Mouse (Mus musculus): ENCODE data around the gene Rap1gap. TPM values are rescaled to one million over a fixed set of nuclear protein-coding genes. Genes with fewer than 3 reads are reported as not detected.

The Rap1gap gene
- total RNA-seq, 2 experiments from 2014 or later: 4.1 to 4.8 TPM

Other genes starting within 250 kb of the Rap1gap start
- not detected for gene Cela3b, start 234.2 kb upstream of the Rap1gap start, total RNA-seq (2021)
- gene 1700013G24Rik, start 211.4 kb upstream of the Rap1gap start, total RNA-seq (2021): not detected
- 100 to 1,000 TPM; 193 to 224 TPM for gene Hspg2, start 196.0 kb upstream of the Rap1gap start, total RNA-seq (2021)
- gene Ldlrad2, start 90.2 kb upstream of the Rap1gap start, total RNA-seq (2021): not detected
- 10 to 100 TPM; 20.1 to 24.4 TPM for gene Usp48, start 71.0 kb upstream of the Rap1gap start, total RNA-seq (2021)
- gene Alpl, start 131.7 kb downstream of the Rap1gap start, total RNA-seq (2021): 1 to 10 TPM; 4.3 to 7.0 TPM
- 10 to 100 TPM; 50.0 to 57.7 TPM for gene Ece1, start 197.5 kb downstream of the Rap1gap start, total RNA-seq (2021)